ENCODE assay signal across 8 mouse cellular contexts in genomic region chr11:5761820-5762632, GRCm38 (mm10). TPM values are rescaled to one million over a fixed set of nuclear protein-coding genes. Genes with fewer than 3 reads are reported as not detected.
A peak's percentile ranks its signal among the peaks of the same experiment; 100 is the strongest.
DNase-seq lines count a peak whose midpoint lies in the region; ATAC-seq and TF ChIP-seq lines count a peak whose summit lies in the region.

Urgcp (minus strand) TSS chr11:5762376.

- peaks cover 17% of the 10 kb centered on the region for H3K79me2 ChIP-seq in MEL (ENCODE audit: control insufficient read depth, insufficient read depth, low read length, poor library complexity)

- peak; percentile 98 for ATAC-seq in forebrain, postnatal 0 days
- ATAC-seq in lung, embryonic 15.5 days (ENCODE audit: borderline replicate concordance, extremely low read depth, low FRiP score, low TSS enrichment) = peak; percentile 99

- TF ChIP-seq RAD21 in MEL (IDR thresholded peaks at IDR 0.05; ENCODE audit: low read depth, low read length) = no peak

- TF ChIP-seq CTCF in MEL (IDR thresholded peaks at IDR 0.05 in 2 of 3, conservative IDR thresholded peaks at IDR 0.05 in 1 of 3; ENCODE audit: control insufficient read depth in 1 of 3, insufficient read depth in 1 of 3, low read depth in 2 of 3, low read length in 3 of 3, poor library complexity in 1 of 3, severe bottlenecking in 1 of 3) = no peak
- TF ChIP-seq CTCF in cerebellum, adult 2 months (IDR thresholded peaks at IDR 0.05; ENCODE audit: borderline replicate concordance, insufficient read depth, low read depth, low read length) = no peak
- peak; percentile 34 for TF ChIP-seq CTCF in forebrain, postnatal 0 days (IDR thresholded peaks at IDR 0.05; ENCODE audit: low read depth)

- peaks cover 3 to 23% of the 10 kb centered on the region in 2 experiments for H3K4me1 ChIP-seq in MEL (ENCODE audit: control insufficient read depth in 1 of 2, insufficient read depth in 2 of 2, low read length in 2 of 2)
- H3K4me1 ChIP-seq in cerebellum, adult 2 months (ENCODE audit: control insufficient read depth, insufficient read depth, low read length) = peaks cover 3% of the 10 kb centered on the region; the same call in 1 of the 2 replicates
- H3K4me1 ChIP-seq in forebrain, postnatal 0 days (ENCODE audit: insufficient read depth) = no peaks in the 10 kb centered on the region
- H3K4me1 ChIP-seq in lung, embryonic 15.5 days = peaks cover 13% of the 10 kb centered on the region

- no peak for TF ChIP-seq EP300 in MEL (IDR thresholded peaks at IDR 0.05; ENCODE audit: low read depth in 1 of 2, low read length in 2 of 2)

- peak; percentile 99 for DNase-seq in MEL (ENCODE audit: low read depth, low spot score)
- peak; percentile 93 to 97 for DNase-seq in cerebellum, adult 2 months
- peak; percentile 97 for DNase-seq in forebrain, postnatal 0 days
- DNase-seq in heart, postnatal 4 days = peak; percentile 96
- peak; percentile 85 to 89 for DNase-seq in layer of hippocampus, adult 8-10 months (ENCODE audit: low spot score in 2 of 2)
- DNase-seq in ovary, adult 18-20 months (ENCODE audit: low spot score) = peak; percentile 88
- peak; percentile 97 for DNase-seq in thymus, postnatal 0 days (ENCODE audit: low spot score)

- peak within 1 kb of the TSS; percentile 72 to 84 for H3K4me3 ChIP-seq in MEL (ENCODE audit: control insufficient read depth in 1 of 2, insufficient read depth in 1 of 2, low read depth in 2 of 2, low read length in 2 of 2)
- peak within 1 kb of the TSS; percentile 74 for H3K4me3 ChIP-seq in cerebellum, adult 2 months (replicated peaks; ENCODE audit: insufficient read depth, low read depth, low read length)
- H3K4me3 ChIP-seq in forebrain, postnatal 0 days (ENCODE audit: low read depth, low read length) = peak within 1 kb of the TSS; percentile 78
- peak within 1 kb of the TSS; percentile 85 for H3K4me3 ChIP-seq in lung, embryonic 15.5 days

- under 1% methylated on average over 68 of the region's 68 CpGs for WGBS in cerebellum, adult 2 months
- 1% methylated on average over 68 of the region's 68 CpGs for WGBS in forebrain, postnatal 0 days
- WGBS in lung, embryonic 15.5 days = under 1% methylated on average over 68 of the region's 68 CpGs

- H3K27ac ChIP-seq in MEL (ENCODE audit: control insufficient read depth, low read depth, low read length) = peak within 1 kb of the TSS; percentile 83
- H3K27ac ChIP-seq in cerebellum, adult 2 months (ENCODE audit: insufficient read depth, low read length) = peak within 1 kb of the TSS; percentile 88
- H3K27ac ChIP-seq in forebrain, postnatal 0 days (ENCODE audit: low read depth, low read length) = peak within 1 kb of the TSS; percentile 97
- peak within 1 kb of the TSS; percentile 97 for H3K27ac ChIP-seq in lung, embryonic 15.5 days

- peak; percentile 100 for TF ChIP-seq POLR2A in MEL (IDR thresholded peaks at IDR 0.05; ENCODE audit: control insufficient read depth in 1 of 2, insufficient read depth in 1 of 2, low read depth in 1 of 2, low read length in 2 of 2, poor library complexity in 1 of 2)
- TF ChIP-seq POLR2A in cerebellum, adult 2 months (IDR thresholded peaks at IDR 0.05; ENCODE audit: borderline replicate concordance, insufficient read depth, low read length) = peak; percentile 97

- H3K4me2 ChIP-seq in forebrain, postnatal 0 days (ENCODE audit: low read depth) = peak within 1 kb of the TSS; percentile 75
- peak within 1 kb of the TSS; percentile 78 for H3K4me2 ChIP-seq in lung, embryonic 15.5 days

- peak within 1 kb of the TSS; percentile 86 for H3K9ac ChIP-seq in MEL (ENCODE audit: control insufficient read depth, low read depth, low read length, poor library complexity, severe bottlenecking)
- H3K9ac ChIP-seq in forebrain, postnatal 0 days = peak within 1 kb of the TSS; percentile 80
- H3K9ac ChIP-seq in lung, embryonic 15.5 days = peak within 1 kb of the TSS; percentile 93

- H3K9me3 ChIP-seq in MEL (replicated peaks; ENCODE audit: insufficient read depth, low read length) = no peaks in the 10 kb centered on the region
- no peaks in the 10 kb centered on the region for H3K9me3 ChIP-seq in forebrain, postnatal 0 days (ENCODE audit: low read length)
- H3K9me3 ChIP-seq in lung, embryonic 15.5 days = no peaks in the 10 kb centered on the region

- H3K27me3 ChIP-seq in MEL (ENCODE audit: control insufficient read depth in 1 of 2, insufficient read depth in 2 of 2, low read length in 2 of 2) = no peaks in the 10 kb centered on the region
- no peaks in the 10 kb centered on the region for H3K27me3 ChIP-seq in cerebellum, adult 2 months (ENCODE audit: control insufficient read depth, insufficient read depth, low read length)
- H3K27me3 ChIP-seq in forebrain, postnatal 0 days (ENCODE audit: insufficient read depth, low read length) = no peaks in the 10 kb centered on the region
- no peaks in the 10 kb centered on the region for H3K27me3 ChIP-seq in lung, embryonic 15.5 days

- H3K36me3 ChIP-seq in MEL (ENCODE audit: control insufficient read depth in 1 of 2, insufficient read depth in 2 of 2, low read length in 2 of 2) = peaks cover 0 to 25% of the 10 kb centered on the region in 2 experiments; a peak in 2 of 4 replicates
- no peaks in the 10 kb centered on the region for H3K36me3 ChIP-seq in forebrain, postnatal 0 days (ENCODE audit: insufficient read depth)
- peaks cover 8% of the 10 kb centered on the region; the same call in 1 of the 2 replicates for H3K36me3 ChIP-seq in lung, embryonic 15.5 days

TF ChIP-seq in MEL, 35 proteins besides CTCF, POLR2A, EP300 and RAD21 (continues in another document):
- TF ChIP-seq CHD2 (IDR thresholded peaks at IDR 0.05; ENCODE audit: low read length) = no peak
- TF ChIP-seq HCFC1 (IDR thresholded peaks at IDR 0.05; ENCODE audit: low read depth, low read length) = peak; percentile 86
- TF ChIP-seq ZMIZ1 (IDR thresholded peaks at IDR 0.05; ENCODE audit: low read depth, low read length) = peak; percentile 97
- TF ChIP-seq MXI1 (IDR thresholded peaks at IDR 0.05; ENCODE audit: low read depth, low read length) = peak; percentile 93
- peak; percentile 100 for TF ChIP-seq NELFE (IDR thresholded peaks at IDR 0.05; ENCODE audit: low read depth, low read length)
- TF ChIP-seq ZNF384 (IDR thresholded peaks at IDR 0.05; ENCODE audit: low read depth, low read length) = no peak
- TF ChIP-seq MEF2A (IDR thresholded peaks at IDR 0.05; ENCODE audit: extremely low read depth, insufficient replicate concordance, low read depth, low read length, poor library complexity, severe bottlenecking) = no peak
- peak; percentile 99 for TF ChIP-seq POLR2AphosphoS2 (IDR thresholded peaks at IDR 0.05; ENCODE audit: low read length)
- peak; percentile 90 for TF ChIP-seq BHLHE40 (IDR thresholded peaks at IDR 0.05; ENCODE audit: borderline replicate concordance, low read depth, low read length)
- TF ChIP-seq SMC3 (IDR thresholded peaks at IDR 0.05; ENCODE audit: low read depth, low read length) = no peak
- 0 out of 2 replicates have a peak, but pooled peaks have one; percentile 22 for TF ChIP-seq CHD1 (IDR thresholded peaks at IDR 0.05; ENCODE audit: low read depth, low read length)
- TF ChIP-seq TCF12 (IDR thresholded peaks at IDR 0.05; ENCODE audit: low read depth, low read length) = peak; percentile 74
- no peak for TF ChIP-seq MAFK (IDR thresholded peaks at IDR 0.05; ENCODE audit: borderline replicate concordance, low read depth, low read length)
- TF ChIP-seq ETS1 (IDR thresholded peaks at IDR 0.05; ENCODE audit: low read depth, low read length) = 0 out of 2 replicates have a peak, but pooled peaks have one; percentile 46
- TF ChIP-seq TAL1 (IDR thresholded peaks at IDR 0.05; ENCODE audit: low read length) = no peak
- TF ChIP-seq MAZ (IDR thresholded peaks at IDR 0.05; ENCODE audit: low read depth, low read length) = no peak
- peak; percentile 93 for TF ChIP-seq TBP (IDR thresholded peaks at IDR 0.05; ENCODE audit: low read depth, low read length)
- TF ChIP-seq USF1 (IDR thresholded peaks at IDR 0.05; ENCODE audit: low read depth, low read length) = peak; percentile 98
- no peak for TF ChIP-seq RCOR1 (IDR thresholded peaks at IDR 0.05; ENCODE audit: low read depth, low read length)
- TF ChIP-seq MYB (IDR thresholded peaks at IDR 0.05; ENCODE audit: low read depth, low read length) = no peak
- peak; percentile 59; the same call in 1 of the 2 replicates for TF ChIP-seq UBTF (IDR thresholded peaks at IDR 0.05; ENCODE audit: borderline replicate concordance, insufficient read depth, low read depth, low read length)
- no peak for TF ChIP-seq ZKSCAN1 (IDR thresholded peaks at IDR 0.05; ENCODE audit: low read depth, low read length)
- TF ChIP-seq JUND (IDR thresholded peaks at IDR 0.05; ENCODE audit: low read depth, low read length) = no peak
- TF ChIP-seq GATA1 (IDR thresholded peaks at IDR 0.05; ENCODE audit: low read depth, low read length) = no peak
- TF ChIP-seq E2F4 (IDR thresholded peaks at IDR 0.05; ENCODE audit: borderline replicate concordance, low read depth, low read length) = peak; percentile 19; the same call in 1 of the 2 replicates
- TF ChIP-seq SIN3A (IDR thresholded peaks at IDR 0.05; ENCODE audit: low read length) = peak; percentile 91
- TF ChIP-seq NRF1 (IDR thresholded peaks at IDR 0.05; ENCODE audit: insufficient read depth, low read depth, low read length, poor library complexity, severe bottlenecking) = peak; percentile 80
- TF ChIP-seq MYC (IDR thresholded peaks at IDR 0.05; ENCODE audit: low read depth, low read length) = peak; percentile 85
- peak; percentile 60; the same call in 1 of the 2 replicates for TF ChIP-seq KAT2A (conservative IDR thresholded peaks at IDR 0.05; ENCODE audit: low read depth, low read length)
- TF ChIP-seq POLR2AphosphoS5 (IDR thresholded peaks at IDR 0.05; ENCODE audit: borderline replicate concordance, low read depth, low read length) = 0 out of 2 replicates have a peak, but pooled peaks have one; percentile 42
- peak; percentile 94 for TF ChIP-seq MAX (IDR thresholded peaks at IDR 0.05; ENCODE audit: low read length)
- no peak for TF ChIP-seq ZC3H11A (IDR thresholded peaks at IDR 0.05; ENCODE audit: low read depth, low read length)

RNA-seq across cellular contexts. Expression of gene Urgcp, which starts in this region (rescaled TPM):
- 27.8 and 29.2 TPM in 2 replicates for total RNA-seq in MEL (2012; rRNA removed)
- 10 to 100 TPM; 19.5 to 34.9 TPM for polyA plus RNA-seq in MEL (2012; ENCODE audit: insufficient read depth in 1 of 2, insufficient read length in 2 of 2, low read depth in 1 of 2, low replicate concordance in 2 of 2, missing spikeins in 1 of 2)
- polyA plus RNA-seq in cerebellum, adult 2 months (2012; rRNA removed) = 36.4 and 37.9 TPM in 2 replicates
- 39.6 and 48.1 TPM in 2 replicates for total RNA-seq in forebrain, postnatal 0 days (2014; rRNA removed)
- 28.4 and 33.4 TPM in 2 replicates for polyA plus RNA-seq in forebrain, postnatal 0 days (2015; fragmentation: Nextera tagmentation; extraction: Ambion mirVana)
- 10 to 100 TPM; 60.5 TPM for total RNA-seq in heart, postnatal 4 days (2021)
- 10 to 100 TPM; 72.1 to 78.9 (median 73.4) TPM for total RNA-seq in layer of hippocampus, adult 8-10 months (2022)
- polyA plus RNA-seq in lung, embryonic 15.5 days (2015; fragmentation: Nextera tagmentation; extraction: Ambion mirVana) = 24.6 and 24.8 TPM in 2 replicates
- polyA plus RNA-seq in thymus, postnatal 0 days (2015; fragmentation: Nextera tagmentation; extraction: Ambion mirVana) = 18.1 and 20.6 TPM in 2 replicates

Comparison
In these comparisons a context has a peak if more than half of its experiments do, and no peak if none do; other contexts are left out.
1. Peak in every context shown above with its lines: DNase-seq, ATAC-seq, H3K4me3 ChIP-seq and H3K27ac ChIP-seq.